Mouse (Mus musculus): ENCODE data around the gene Nectin4.
A peak's percentile ranks its signal among the peaks of the same experiment; 100 is the strongest.

The Nectin4 gene

GRCm38 (mm10) chr1:171360253-171360652, 9.6 kb upstream of the Nectin4 start:
- DNase-seq (ENCODE audit: low read depth, low spot score) = no peak

- DNase-seq (ENCODE audit: low read depth, low spot score) = peak; percentile 91
Observed at GRCm38 (mm10) chr1:171360656-171361055, 9.2 kb upstream of the Nectin4 start, which contains the start of gene Klhdc9. Klhdc9 (minus strand) TSS chr1:171360798.

- DNase-seq (ENCODE audit: low read depth, low spot score) = peak; percentile 78
Observed at GRCm38 (mm10) chr1:171361106-171362103, 8.5 kb upstream of the Nectin4 start.

- no peak for DNase-seq (ENCODE audit: low read depth, low spot score)
Observed at GRCm38 (mm10) chr1:171365934-171366333, 4.0 kb upstream of the Nectin4 start.

GRCm38 (mm10) chr1:171372880-171373279, 3.0 kb downstream of the Nectin4 start:
- no peak for DNase-seq (ENCODE audit: low read depth, low spot score)

GRCm38 (mm10) chr1:171373946-171374345, 4.0 kb downstream of the Nectin4 start:
- no peak for DNase-seq (ENCODE audit: low read depth, low spot score)

- no peak for DNase-seq (ENCODE audit: low read depth, low spot score)
Observed at GRCm38 (mm10) chr1:171375646-171376097, 5.8 kb downstream of the Nectin4 start.

GRCm38 (mm10) chr1:171378298-171378697, 8.4 kb downstream of the Nectin4 start:
- no peak for DNase-seq (ENCODE audit: low read depth, low spot score)

- DNase-seq (ENCODE audit: low read depth, low spot score) = peak; percentile 82
Observed at GRCm38 (mm10) chr1:171379935-171380599, 10.2 kb downstream of the Nectin4 start.

GRCm38 (mm10) chr1:171382096-171382620, 12.3 kb downstream of the Nectin4 start:
- no peak for DNase-seq (ENCODE audit: low read depth, low spot score)

- DNase-seq (ENCODE audit: low read depth, low spot score) = no peak
Observed at GRCm38 (mm10) chr1:171384361-171384760, 14.5 kb downstream of the Nectin4 start.

GRCm38 (mm10) chr1:171385171-171385570, 15.3 kb downstream of the Nectin4 start:
- DNase-seq (ENCODE audit: low read depth, low spot score) = no peak

GRCm38 (mm10) chr1:171387099-171387498, 17.2 kb downstream of the Nectin4 start:
- peak; percentile 55 for DNase-seq (ENCODE audit: low read depth, low spot score)

GRCm38 (mm10) chr1:171388376-171389102, 18.6 kb downstream of the Nectin4 start, which contains the start of gene Arhgap30:
Arhgap30 (plus strand) TSS chr1:171388954.
- DNase-seq (ENCODE audit: low read depth, low spot score) = no peak

- DNase-seq (ENCODE audit: low read depth, low spot score) = no peak
Observed at GRCm38 (mm10) chr1:171390101-171390500, 20.2 kb downstream of the Nectin4 start.

- DNase-seq (ENCODE audit: low read depth, low spot score) = no peak
Observed at GRCm38 (mm10) chr1:171401821-171402220, 31.9 kb downstream of the Nectin4 start.

- no peak for DNase-seq (ENCODE audit: low read depth, low spot score)
Observed at GRCm38 (mm10) chr1:171402991-171403390, 33.1 kb downstream of the Nectin4 start.

- no peak for DNase-seq (ENCODE audit: low read depth, low spot score)
Observed at GRCm38 (mm10) chr1:171407263-171407662, 37.4 kb downstream of the Nectin4 start.

- no peak for DNase-seq (ENCODE audit: low read depth, low spot score)
Observed at GRCm38 (mm10) chr1:171410231-171410630, 40.3 kb downstream of the Nectin4 start.

- DNase-seq (ENCODE audit: low read depth, low spot score) = peak; percentile 96
Observed at GRCm38 (mm10) chr1:171410947-171411484, 41.1 kb downstream of the Nectin4 start, which contains the start of gene Usf1. Usf1 (plus strand) TSS chr1:171411313.

GRCm38 (mm10) chr1:171411492-171411941, 41.6 kb downstream of the Nectin4 start:
- no peak for DNase-seq (ENCODE audit: low read depth, low spot score)
